Mouse (Mus musculus) kidney, postnatal 36 days (tissue): ENCODE results near the gene Grasp.

ENCODE experiments used
- DNase-seq, 2 experiments: peaks; one replicate each; pipeline ENCODE4 v3.0.0; 2021 to 2022; ENCODE audit warnings: mixed read lengths in 2 of 2

The Grasp gene

DNA sequence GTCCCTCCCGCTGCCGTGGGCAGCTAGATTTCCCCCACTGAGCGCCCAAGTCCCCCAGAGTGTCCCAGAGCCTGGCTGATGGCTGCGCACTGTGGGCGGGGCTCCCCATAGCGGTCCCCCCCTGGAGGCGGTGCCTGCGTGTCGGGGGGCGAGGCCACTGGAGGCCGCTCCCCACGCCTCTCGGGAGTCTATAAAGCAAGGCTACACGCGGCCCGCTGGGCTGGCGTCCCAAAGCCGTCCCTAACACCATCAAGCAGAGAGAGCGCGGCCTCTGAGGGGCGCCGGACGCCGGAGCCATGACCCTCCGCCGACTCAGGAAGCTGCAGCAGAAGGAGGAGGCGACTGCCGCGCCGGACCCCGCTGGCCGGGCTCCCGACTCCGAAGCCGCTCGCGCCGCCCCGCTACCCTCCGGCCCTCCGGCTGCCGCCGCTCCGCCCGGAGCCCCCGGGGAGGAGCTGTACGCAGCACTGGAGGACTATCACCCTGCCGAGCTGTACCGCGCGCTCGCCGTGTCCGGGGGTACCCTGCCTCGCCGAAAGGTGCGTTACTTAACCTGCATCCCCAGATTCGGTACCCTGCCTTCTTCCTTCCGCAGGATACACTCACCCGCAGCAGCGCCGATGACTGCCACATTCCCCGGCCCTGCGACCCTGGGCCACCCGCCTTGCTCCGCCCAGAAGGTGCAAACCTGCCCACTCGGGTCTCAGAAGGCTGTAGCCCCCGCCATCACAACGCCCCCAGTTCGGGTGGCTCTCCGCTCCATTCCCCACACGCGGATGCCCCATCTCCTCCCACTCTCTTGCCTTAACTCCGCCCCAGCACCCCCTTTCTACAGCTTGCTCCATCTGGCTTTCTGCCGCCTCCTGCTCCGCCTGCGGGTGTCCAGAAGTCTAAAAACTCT lies at the start of gene Grasp:
Gene Grasp (plus strand): TSS at position 183 of the 901 bp plus-strand sequence.
- peak; percentile 92 to 93 for DNase-seq

DNA sequence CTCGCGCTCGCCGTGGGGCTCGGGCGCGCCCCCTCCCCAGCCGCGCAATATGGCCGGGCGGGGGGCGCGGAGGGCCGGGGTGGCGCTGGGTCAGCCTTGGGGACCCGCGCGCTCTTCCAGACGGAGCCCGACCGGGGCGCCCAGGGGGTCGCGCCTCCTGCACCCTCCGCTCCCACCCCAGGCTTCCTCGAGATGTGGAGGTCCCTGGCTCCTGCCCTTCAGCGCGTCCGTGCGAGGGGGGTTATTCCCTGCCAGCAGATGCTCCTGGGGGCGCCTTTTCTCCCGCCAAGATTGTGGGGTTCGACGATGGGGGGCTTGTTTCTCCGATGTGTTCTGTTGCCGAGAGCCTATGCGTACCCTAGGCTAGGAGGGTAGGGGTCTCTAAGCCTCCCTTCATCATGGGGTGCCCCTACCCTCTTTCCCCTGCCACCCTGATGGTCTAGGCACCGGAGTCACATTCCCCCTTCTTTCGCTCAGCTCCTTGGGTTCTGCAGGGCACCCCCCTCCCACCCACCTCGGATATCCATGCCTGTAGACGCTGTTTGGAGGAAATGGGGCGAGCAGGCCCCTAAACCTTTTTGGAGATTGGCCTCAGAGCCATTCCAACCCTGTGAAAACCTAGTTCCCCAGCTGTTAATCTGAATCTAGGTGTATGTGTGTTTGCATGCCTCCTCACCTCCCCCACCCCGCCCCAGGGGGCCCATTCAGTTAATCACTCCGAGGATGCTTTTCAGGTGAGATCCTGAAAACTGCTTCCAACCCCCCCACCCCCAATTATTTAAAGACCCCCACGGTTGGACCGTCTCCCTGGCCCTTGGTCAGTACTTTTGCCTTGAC lies 49.5 kb upstream of the Grasp start:
- DNase-seq, result peak in 1 of 2 experiments; percentile 53

DNA sequence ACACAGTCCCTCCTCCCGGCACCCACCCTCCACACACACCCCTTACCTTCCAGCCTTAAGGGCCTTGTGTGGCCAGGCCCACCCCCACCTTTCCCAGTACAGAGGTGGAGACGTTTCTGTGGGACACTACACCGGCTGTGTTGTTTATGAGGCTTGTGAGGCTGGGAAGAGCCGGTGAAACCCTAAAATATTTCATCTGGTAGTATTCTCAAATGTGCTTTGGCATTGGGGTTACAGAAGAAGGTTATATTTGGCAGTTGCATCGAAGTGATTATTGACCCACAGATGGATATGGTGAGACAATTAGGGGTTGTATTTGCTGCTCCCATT lies 48.9 kb upstream of the Grasp start:
- no peak for DNase-seq

DNA sequence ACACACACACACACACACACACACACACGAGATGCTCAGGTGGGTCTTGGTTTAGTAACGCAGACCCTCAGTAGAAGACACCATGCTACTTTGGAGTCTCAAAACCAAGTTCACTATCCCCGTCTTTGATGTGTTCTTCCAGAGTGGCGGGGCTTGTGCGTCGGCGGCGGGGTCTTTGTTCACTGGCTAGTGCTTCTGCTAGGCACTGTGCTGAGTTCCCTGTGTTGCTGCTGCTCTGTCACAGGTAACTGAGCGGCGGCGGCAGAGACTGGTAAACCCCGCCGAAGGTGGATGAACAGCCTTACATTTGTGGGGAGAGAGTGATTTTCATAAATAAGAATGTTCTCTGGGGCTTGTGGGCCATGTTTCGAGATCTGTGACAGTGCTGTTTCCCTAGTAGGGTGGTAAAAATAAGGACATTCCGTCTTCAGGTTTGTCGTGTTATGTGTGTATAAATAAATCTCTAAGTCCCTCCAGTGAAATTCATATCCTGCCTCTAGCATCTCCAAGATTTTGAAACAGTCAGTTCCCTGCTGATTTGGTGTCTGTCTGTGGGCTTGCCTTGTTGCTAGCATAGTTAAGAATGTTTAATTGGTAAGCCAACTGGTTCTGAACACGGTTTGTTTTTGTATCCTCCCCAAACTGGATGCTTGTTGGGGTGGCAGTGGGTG lies 48.2 kb upstream of the Grasp start:
- DNase-seq, result peak in 1 of 2 experiments; percentile 42

DNA sequence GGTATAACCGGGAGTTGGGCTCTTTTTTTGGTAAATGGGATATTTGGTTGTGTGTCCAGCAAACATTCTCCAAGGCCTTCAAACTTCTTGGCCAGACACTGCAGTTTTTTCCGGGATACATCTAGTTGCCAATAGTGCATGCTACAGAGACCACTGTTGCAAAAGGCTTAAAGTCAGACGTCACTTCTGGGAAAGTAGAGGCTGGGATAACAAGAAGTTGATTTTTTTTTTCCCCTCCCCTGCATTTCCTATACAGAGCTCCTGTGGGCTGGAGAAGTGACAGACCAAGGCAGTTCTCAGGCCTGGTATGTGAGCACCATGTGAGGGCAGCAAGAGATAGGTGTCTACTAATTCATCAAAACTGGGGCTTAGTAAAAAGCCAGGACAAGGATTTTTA lies 47.7 kb upstream of the Grasp start:
- DNase-seq, result no peak

DNA sequence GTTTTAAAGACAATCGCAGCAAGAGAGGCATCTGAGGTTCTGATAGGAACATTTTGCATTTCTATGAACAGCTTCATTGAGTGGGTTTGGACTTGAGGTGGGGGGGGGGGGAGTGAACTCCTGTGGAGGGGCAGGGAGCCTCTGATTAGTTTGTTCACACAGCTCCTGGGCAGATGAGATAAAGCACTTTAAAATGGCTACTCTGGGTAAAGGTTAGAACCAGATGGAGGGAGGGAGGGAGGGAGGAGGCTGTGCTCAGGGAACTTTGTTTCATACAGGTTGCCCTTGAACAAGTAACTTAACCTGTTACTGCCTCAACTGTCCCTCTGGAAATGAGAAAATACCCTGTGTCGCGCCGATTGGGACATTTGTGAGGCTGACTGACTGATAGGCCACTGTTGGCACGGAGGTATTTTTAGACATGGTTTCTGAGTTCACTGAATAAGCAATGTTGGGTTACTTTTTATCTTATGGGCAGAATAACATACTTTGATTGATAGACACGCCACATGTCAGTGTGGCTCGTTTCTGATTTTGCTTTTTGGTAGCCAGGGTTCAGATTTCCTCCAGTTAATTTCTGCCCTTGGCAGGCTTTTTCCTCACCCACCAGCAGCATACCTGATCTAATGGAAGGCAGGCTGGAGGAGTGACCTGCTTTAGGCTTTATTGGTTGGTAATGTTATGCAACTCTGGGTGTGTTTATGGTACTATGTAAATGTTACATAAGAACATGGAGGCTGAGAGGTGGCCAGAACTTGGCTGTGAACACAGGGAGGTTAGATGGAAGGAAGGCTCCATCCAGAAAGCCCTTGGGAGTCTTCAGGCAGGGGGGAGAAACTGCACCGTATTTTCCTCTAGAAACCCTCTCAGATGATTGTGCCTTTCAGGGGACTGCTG lies 46.9 kb upstream of the Grasp start:
- peak in 1 of 2 experiments; percentile 18 for DNase-seq

DNA sequence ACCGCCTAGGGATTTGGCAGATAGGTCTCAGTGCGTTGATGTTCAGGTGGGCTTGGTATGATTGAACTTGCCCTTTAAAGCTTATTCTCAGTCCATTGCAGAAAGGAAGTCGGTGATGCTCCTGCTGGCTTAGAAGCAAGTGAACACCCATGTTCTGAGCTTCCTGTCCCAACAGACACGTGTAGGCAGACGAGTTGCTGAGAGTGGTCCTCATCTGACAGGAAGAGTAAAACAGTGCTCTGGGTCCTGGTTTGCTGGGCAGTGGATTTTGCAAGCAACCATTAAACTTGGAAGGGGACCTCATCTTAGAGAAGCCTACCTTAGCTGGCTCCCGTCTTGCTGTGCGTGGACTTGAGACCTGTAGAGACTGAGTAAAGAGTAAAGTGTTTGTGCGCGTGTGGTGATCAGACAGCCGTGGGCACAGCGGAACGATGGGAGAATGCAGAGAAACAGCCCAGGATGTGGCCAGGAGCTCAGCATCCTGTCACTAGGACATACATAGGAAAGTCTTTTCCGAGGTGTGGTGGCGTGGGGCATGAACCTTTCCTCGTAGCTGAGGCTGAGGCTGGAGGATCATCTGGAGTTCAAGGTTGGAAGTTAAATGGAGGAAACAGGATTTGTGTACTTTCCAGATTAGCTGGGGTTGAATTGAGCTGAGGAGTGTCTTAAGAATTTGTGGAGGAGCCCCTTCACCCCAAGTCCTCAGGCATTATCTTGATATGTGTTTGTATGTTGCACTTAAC lies 43.5 kb upstream of the Grasp start:
- peak in 1 of 2 experiments; percentile 32 for DNase-seq

DNA sequence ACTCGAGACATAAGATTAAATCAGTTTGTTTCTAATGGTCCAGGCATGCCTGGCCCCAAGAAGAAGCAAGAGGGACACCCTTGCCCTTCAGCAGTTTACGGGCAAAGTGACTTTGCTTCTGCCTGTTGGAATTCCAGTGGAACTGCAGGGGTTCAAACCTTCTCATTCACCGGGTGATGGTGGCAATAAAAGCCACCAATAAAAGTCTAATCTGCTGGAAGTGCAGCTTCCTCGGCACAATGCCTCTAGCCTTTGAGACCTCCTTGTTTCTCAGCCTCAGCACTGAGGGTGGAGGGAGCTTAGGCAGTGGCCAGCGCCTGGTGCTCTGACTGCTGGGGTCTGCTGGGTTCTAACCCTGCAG lies 42.9 kb upstream of the Grasp start:
- DNase-seq, result peak in 1 of 2 experiments; percentile 16

DNA sequence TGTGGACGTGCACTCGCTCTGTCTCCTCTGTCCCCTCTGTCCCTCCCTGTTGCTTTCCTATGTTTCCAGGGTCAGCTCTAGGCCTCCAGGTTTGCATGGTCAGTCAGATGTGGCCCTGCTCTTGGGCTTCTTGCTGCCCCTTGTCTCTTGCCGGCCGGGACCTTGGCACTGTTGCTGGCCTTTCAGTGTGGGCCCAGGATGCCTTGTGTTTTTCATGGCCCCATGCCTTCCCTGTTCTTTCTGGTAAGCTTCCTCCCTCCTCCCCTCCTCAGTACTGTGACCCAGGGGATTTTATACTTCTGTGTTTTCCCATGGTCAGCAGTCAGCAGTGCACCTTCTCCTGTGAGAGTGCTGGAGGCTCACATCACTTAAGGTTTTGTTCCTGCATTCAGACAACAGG lies 42.5 kb upstream of the Grasp start:
- peak; percentile 56 to 68 for DNase-seq

DNA sequence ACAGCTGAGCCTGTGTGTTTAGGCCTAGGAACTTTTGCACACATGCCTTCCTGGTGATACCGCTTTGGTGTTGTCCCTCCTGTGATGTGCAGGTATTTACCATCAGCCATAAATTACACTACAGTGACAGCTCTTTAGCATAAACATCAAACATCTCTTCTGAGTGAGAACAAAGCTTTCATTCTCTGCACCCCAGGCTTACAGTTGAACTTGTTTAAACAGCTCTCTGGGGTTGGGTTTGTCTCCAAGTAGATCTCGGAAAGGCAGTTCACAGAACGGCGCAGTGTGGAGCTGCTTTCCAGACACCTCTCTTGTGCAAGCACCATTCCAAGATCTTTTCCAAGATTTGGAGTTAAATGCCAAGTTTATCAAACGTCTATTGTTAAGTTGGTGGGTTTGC lies 41.3 kb upstream of the Grasp start:
- DNase-seq, result no peak

DNA sequence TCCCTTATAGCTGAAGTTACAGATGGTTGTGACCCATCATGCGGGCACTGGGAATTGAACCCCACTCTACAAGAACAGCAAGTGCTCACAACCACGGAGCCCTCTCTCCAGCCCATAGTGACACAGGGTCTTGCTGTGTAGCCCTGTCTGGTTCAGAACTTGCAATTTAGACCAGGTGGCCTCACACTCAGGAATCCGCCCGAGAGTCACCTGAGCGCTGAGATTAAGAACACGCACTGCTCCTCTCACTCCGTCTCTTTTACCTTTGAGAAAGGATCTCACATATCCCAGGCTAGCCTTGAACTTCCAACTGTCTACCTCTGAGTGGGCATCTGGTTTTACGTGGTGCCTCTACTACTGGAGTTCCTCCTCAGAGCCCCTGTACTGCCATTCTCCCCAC lies 39.7 kb upstream of the Grasp start:
- DNase-seq, result no peak

DNA sequence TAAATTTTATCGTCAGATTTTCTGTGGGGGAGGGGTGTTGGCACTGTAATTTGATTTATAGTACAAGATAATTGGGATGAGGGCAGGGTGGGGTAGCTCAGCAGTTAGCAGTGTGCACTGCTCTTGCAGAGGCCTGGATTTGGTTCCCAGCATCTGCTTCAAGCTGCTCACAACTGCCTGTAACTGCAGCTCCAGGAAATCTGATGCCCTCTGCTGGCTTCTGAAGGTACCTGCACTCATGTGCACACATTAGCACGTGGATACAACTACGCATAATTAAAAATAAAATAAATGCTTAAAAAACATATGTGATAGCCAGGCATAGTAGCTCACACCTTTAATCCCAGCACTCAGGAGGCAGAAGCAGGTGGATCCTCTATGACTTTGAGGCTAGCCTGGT lies 38.4 kb upstream of the Grasp start:
- no peak for DNase-seq

DNA sequence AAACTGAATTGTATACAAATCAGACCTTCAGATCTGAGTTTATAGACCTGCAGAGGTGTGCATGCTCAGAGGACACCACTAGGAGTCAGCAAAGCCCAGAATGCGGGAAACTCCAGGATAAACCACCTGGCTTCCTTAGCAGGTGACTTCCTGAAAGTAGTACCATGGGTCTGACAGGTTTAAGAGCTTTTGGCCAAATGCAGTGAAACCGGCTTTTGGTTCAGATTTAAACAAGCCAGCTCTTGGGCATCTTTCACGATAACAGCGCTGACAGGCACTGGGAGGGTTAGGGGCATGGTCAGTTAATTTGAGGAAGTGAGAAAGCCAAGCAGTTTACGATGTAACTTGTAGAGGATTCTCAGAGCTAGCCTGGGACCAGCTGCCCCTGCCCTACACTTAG lies 36.1 kb upstream of the Grasp start:
- DNase-seq, result peak in 1 of 2 experiments; percentile 60

DNA sequence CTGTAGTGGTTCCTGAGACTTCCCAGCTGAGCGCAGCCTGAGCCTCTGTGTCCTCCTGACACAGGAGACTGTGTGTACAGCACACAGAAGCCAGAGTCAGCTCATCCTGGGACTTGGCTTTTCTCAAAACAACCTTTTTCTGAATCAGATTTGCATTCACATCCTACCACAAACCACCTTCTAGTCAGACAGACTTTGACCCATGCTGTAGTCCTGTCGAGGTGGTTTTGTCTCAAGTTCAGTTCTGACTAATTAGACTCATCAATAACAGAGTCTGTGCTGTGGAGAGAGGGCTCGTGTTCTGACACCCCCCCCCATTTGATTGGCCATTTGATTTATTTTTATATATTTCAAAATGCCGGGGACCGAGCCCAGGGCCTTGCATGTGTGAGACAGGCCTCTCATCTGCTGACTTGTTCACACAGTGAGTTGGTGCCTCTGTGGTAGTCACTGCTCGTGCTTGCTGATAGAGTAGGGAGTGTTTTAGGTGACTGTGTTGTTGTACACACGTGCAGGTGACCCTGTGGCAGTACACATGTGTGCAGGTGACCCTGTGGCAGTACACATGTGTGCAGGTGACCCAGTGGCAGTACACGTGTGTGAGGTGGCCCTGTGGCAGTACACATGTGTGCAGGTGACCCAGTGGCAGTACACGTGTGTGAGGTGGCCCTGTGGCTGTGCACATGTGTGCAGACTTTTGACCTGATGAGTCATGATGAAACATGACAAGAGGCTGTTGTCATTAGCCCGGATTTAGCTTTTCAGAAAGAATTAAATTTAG lies 33.8 kb upstream of the Grasp start:
- peak in 1 of 2 experiments; percentile 13 for DNase-seq

DNA sequence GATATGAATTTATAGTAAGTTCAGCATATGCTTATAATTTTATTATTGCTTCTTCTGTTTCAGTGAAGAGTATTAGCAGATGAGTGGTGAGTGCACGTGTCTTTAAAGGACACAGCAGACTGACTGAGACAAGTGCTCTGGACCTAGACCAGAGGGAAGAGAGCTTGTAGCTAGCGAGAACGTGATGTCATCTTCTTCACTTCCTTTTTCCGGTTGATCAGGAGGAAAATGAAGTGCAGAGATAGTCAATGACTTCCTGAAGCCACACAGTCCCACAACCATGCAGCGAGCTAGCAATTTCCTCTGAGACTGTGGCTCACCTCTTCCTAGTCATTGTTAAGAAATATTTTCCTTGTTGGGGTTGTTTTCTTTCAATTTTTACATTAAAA lies 33.2 kb upstream of the Grasp start:
- no peak for DNase-seq

DNA sequence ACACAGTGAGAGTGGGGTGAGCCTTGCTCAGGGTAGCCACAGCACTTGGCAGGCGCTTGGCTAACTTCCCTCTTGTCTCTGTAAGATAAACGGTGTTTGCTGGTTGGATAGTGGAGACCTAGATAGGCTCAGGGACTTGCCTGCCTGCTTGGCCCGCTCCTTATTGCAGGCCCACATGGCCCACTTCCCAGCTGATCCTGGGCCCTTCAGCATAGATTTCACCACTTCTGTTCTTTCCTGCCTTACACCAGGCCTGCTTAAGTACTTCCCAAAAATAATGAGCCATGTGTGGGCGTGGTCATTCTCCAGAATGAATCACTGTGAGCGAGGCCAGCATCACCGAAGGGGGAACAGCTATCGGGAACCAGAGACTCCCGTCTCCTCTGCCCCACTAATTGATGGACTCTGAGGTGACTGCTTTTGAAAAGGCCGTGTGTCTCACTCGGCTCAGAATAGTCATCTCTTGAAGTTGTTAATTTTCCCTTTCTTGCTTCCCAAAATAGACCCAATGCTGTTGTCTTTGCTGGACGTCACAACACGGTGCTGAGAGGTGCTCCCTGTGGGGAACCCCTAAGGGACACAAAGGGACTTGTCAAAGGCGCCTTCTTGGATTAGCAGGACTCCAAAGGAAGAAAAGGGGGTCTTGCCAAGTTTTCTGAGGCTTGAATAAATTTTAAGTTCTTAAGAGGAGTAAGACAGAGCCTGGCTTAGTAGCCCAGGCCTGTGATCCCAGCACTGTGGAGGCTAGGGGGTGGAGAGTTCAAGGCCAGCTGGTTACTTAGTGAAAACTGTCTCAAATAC lies 32.3 kb upstream of the Grasp start:
- DNase-seq, result peak in 1 of 2 experiments; percentile 43

DNA sequence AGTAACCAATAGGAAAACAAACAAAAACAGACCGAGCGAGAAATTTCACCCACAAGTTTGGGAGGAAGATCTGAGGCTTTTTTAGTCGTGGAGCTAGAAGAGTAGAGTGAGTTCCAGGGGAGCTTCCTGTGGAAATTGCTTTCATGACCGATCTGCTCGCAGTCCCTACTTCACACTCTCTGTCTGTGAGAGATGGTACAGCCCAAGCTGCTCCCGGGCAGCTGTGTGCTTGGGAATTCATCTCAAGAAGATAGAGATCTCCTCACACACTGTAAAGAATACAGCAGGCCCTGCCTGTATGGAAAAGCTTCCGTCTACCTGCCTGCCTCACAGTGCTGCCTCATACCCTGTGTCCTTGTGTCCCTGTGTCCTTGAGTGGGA lies 31.7 kb upstream of the Grasp start:
- DNase-seq, result no peak

DNA sequence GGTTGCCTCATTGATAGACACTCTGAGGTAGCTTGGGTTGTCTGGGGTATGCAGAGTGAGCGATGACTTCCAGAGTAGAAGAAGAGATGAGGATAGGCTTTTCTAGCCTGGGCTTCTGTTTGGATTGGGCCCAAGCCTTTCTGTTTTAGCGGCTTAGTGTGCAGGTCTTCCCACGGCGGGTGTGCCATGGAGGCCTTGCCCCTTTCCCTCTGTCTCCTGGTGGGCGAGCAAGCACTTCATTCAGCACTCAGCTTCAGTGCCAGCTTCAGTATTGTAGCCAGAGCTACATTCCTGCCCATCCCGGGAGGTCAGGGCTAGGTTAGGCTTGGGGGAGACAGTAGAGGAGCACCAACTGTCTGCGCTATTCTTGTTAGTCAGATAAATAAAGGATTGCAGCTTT lies 31.3 kb upstream of the Grasp start:
- DNase-seq, result no peak

DNA sequence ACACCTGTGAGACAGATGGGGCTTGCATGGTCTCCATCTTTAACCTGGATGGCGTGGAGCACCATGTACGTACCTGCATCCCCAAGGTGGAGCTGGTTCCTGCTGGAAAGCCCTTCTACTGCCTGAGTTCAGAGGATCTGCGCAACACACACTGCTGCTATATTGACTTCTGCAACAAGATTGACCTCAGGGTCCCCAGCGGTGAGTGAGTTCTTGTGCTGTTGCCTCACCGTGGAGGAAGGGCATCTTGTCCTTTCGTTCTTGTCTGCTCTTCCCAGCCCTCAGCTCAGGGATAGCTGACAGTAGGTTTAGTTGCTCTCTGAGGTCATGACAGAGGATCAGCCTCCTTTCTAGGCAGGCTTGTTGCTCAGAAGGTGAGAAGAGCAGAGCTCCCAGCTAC lies 30.0 kb upstream of the Grasp start:
- peak in 1 of 2 experiments; percentile 19 for DNase-seq
